Comparison of ENCODE assay signal across 8 mouse cellular contexts in genomic region chr3:152209177-152209966, GRCm38 (mm10). TPM values are rescaled to one million over a fixed set of nuclear protein-coding genes. Genes with fewer than 3 reads are reported as not detected.
DNase-seq lines count a peak whose midpoint lies in the region; ATAC-seq and TF ChIP-seq lines count a peak whose summit lies in the region.

No protein-coding gene starts in this region.

- intact Hi-C loops in gastrocnemius, postnatal 14 days (cut with DNase I; ENCODE audit: low total_unique reads): no loop called here

- H3K9me3 ChIP-seq in E14TG2a.4 (ENCODE audit: low read length): no peaks in the 10 kb centered on the region
- H3K9me3 ChIP-seq in embryonic facial prominence, embryonic 12.5 days: no peaks in the 10 kb centered on the region
- H3K9me3 ChIP-seq in hindbrain, embryonic 12.5 days (replicated peaks): no peaks in the 10 kb centered on the region
- H3K9me3 ChIP-seq in lung, embryonic 14.5 days (ENCODE audit: low read depth, low read length): no peaks in the 10 kb centered on the region

- H3K9ac ChIP-seq in embryonic facial prominence, embryonic 12.5 days: peak overlapping the region; percentile 100
- peak overlapping the region; percentile 100 for H3K9ac ChIP-seq in hindbrain, embryonic 12.5 days
- H3K9ac ChIP-seq in lung, embryonic 14.5 days: peak overlapping the region; percentile 100

- H3K4me1 ChIP-seq in E14TG2a.4 (replicated peaks; ENCODE audit: low read depth, low read length): peaks cover 46% of the 10 kb centered on the region
- peaks cover 19% of the 10 kb centered on the region for H3K4me1 ChIP-seq in embryonic facial prominence, embryonic 12.5 days
- H3K4me1 ChIP-seq in hindbrain, embryonic 12.5 days: peaks cover 27% of the 10 kb centered on the region
- H3K4me1 ChIP-seq in lung, embryonic 14.5 days (ENCODE audit: insufficient read depth): peaks cover 6% of the 10 kb centered on the region; the same call in 1 of the 2 replicates

- peak overlapping the region; percentile 94 for H3K4me3 ChIP-seq in E14TG2a.4 (replicated peaks; ENCODE audit: low read length)
- peak overlapping the region; percentile 99 for H3K4me3 ChIP-seq in embryonic facial prominence, embryonic 12.5 days
- H3K4me3 ChIP-seq in hindbrain, embryonic 12.5 days: peak overlapping the region; percentile 98
- H3K4me3 ChIP-seq in lung, embryonic 14.5 days (ENCODE audit: low read depth, low read length): peak overlapping the region; percentile 99

- H3K27me3 ChIP-seq in E14TG2a.4 (ENCODE audit: insufficient read depth, low read length): no peaks in the 10 kb centered on the region
- no peaks in the 10 kb centered on the region for H3K27me3 ChIP-seq in embryonic facial prominence, embryonic 12.5 days
- no peaks in the 10 kb centered on the region for H3K27me3 ChIP-seq in hindbrain, embryonic 12.5 days
- H3K27me3 ChIP-seq in lung, embryonic 14.5 days (ENCODE audit: insufficient read depth, low read length): no peaks in the 10 kb centered on the region

- 5% methylated on average over 25 of the region's 25 CpGs for WGBS in embryonic facial prominence, embryonic 12.5 days
- WGBS in hindbrain, embryonic 12.5 days: 7% methylated on average over 24 of the region's 25 CpGs
- 2% methylated on average over 25 of the region's 25 CpGs for WGBS in lung, embryonic 14.5 days

- H3K4me2 ChIP-seq in embryonic facial prominence, embryonic 12.5 days (replicated peaks): peak overlapping the region; percentile 96
- peak overlapping the region; percentile 72 for H3K4me2 ChIP-seq in hindbrain, embryonic 12.5 days (replicated peaks)
- peak overlapping the region; percentile 80 for H3K4me2 ChIP-seq in lung, embryonic 14.5 days

- TF ChIP-seq CTCF in E14TG2a.4 (conservative IDR thresholded peaks at IDR 0.05; ENCODE audit: low read length): no peak
- TF ChIP-seq CTCF in lung, embryonic 14.5 days (IDR thresholded peaks at IDR 0.05; ENCODE audit: low read depth): no peak

- peak; percentile 39 for DNase-seq in gastrocnemius, adult 18-20 months (ENCODE audit: low spot score)
- no peak for DNase-seq in gastrocnemius, postnatal 14 days
- peak; percentile 72 for DNase-seq in lung, embryonic 14.5 days
- no peak for DNase-seq in right cerebral cortex, adult 18-20 months

- peaks cover 49% of the 10 kb centered on the region for H3K36me3 ChIP-seq in E14TG2a.4 (ENCODE audit: insufficient read depth, low read length)
- H3K36me3 ChIP-seq in embryonic facial prominence, embryonic 12.5 days: no peaks in the 10 kb centered on the region
- no peaks in the 10 kb centered on the region for H3K36me3 ChIP-seq in hindbrain, embryonic 12.5 days
- H3K36me3 ChIP-seq in lung, embryonic 14.5 days (ENCODE audit: insufficient read depth): peaks cover 5% of the 10 kb centered on the region; the same call in 1 of the 2 replicates

- peak overlapping the region; percentile 99 for H3K27ac ChIP-seq in embryonic facial prominence, embryonic 12.5 days
- H3K27ac ChIP-seq in hindbrain, embryonic 12.5 days: peak overlapping the region; percentile 100
- H3K27ac ChIP-seq in lung, embryonic 14.5 days (ENCODE audit: low read depth): peak overlapping the region; percentile 100

- peak; percentile 39; the same call in 1 of the 2 replicates for ATAC-seq in embryonic facial prominence, embryonic 12.5 days (ENCODE audit: insufficient number of reproducible peaks, insufficient read depth, low FRiP score, low TSS enrichment)
- peak; percentile 53 for ATAC-seq in hindbrain, embryonic 12.5 days (ENCODE audit: low FRiP score)
- ATAC-seq in lung, embryonic 14.5 days (ENCODE audit: insufficient read depth): peak; percentile 42
- peak; percentile 20; the same call in 1 of the 2 replicates for ATAC-seq in neutrophil, adult 5-6 weeks (ENCODE audit: extremely low read depth, insufficient number of reproducible peaks, low FRiP score, poor library complexity, severe bottlenecking)

RNA-seq across cellular contexts. Expression of gene Dnajb4, which starts 0.7 kb away (rescaled TPM):
- total RNA-seq in gastrocnemius, adult 18-20 months (2021): 100 to 1,000 TPM in 1 of 2 experiments, 10 to 100 TPM in 1; 51.5 to 107 TPM
- total RNA-seq in gastrocnemius, postnatal 14 days (2021): 10 to 100 TPM; 45.4 to 48.2 TPM
- 29.4 and 33.0 TPM in 2 replicates for polyA plus RNA-seq in embryonic facial prominence, embryonic 12.5 days (2016; fragmentation: Nextera tagmentation; extraction: Ambion mirVana)
- polyA plus RNA-seq in hindbrain, embryonic 12.5 days (2016; fragmentation: Nextera tagmentation; extraction: Ambion mirVana): 32.3 and 32.9 TPM in 2 replicates
- polyA plus RNA-seq in lung, embryonic 14.5 days (2014; fragmentation: Nextera tagmentation; extraction: Ambion mirVana): 33.7 and 36.8 TPM in 2 replicates
- total RNA-seq in neutrophil, adult 5-6 weeks (2017): 36.0 and 44.2 TPM in 2 replicates

RNA-seq across cellular contexts. Expression of gene Fubp1, which starts 0.8 kb away (rescaled TPM):
- 10 to 100 TPM; 21.6 to 31.6 TPM for total RNA-seq in gastrocnemius, adult 18-20 months (2021)
- 10 to 100 TPM; 31.5 to 35.2 TPM for total RNA-seq in gastrocnemius, postnatal 14 days (2021)
- polyA plus RNA-seq in embryonic facial prominence, embryonic 12.5 days (2016; fragmentation: Nextera tagmentation; extraction: Ambion mirVana): 367 and 370 TPM in 2 replicates
- polyA plus RNA-seq in hindbrain, embryonic 12.5 days (2016; fragmentation: Nextera tagmentation; extraction: Ambion mirVana): 359 and 362 TPM in 2 replicates
- 300 and 305 TPM in 2 replicates for polyA plus RNA-seq in lung, embryonic 14.5 days (2014; fragmentation: Nextera tagmentation; extraction: Ambion mirVana)
- 192 and 208 TPM in 2 replicates for total RNA-seq in neutrophil, adult 5-6 weeks (2017)

RNA-seq across cellular contexts. Expression of gene Gipc2, which starts 43.3 kb away (rescaled TPM):
- total RNA-seq in gastrocnemius, adult 18-20 months (2021): under 1 TPM in 1 of 2 experiments, not detected in 1; 0.55 TPM
- 1 to 10 TPM in 1 of 2 experiments, under 1 TPM in 1; 0.82 to 1.1 TPM for total RNA-seq in gastrocnemius, postnatal 14 days (2021)
- 2.4 and 3.5 TPM in 2 replicates for polyA plus RNA-seq in embryonic facial prominence, embryonic 12.5 days (2016; fragmentation: Nextera tagmentation; extraction: Ambion mirVana)
- polyA plus RNA-seq in hindbrain, embryonic 12.5 days (2016; fragmentation: Nextera tagmentation; extraction: Ambion mirVana): 2.6 and 3.3 TPM in 2 replicates
- 4.3 and 6.8 TPM in 2 replicates for polyA plus RNA-seq in lung, embryonic 14.5 days (2014; fragmentation: Nextera tagmentation; extraction: Ambion mirVana)
- not detected in 2 replicates for total RNA-seq in neutrophil, adult 5-6 weeks (2017)

RNA-seq across cellular contexts. Expression of gene Nexn, which starts 56.8 kb away (rescaled TPM):
- 100 to 1,000 TPM; 443 to 513 TPM for total RNA-seq in gastrocnemius, adult 18-20 months (2021)
- 100 to 1,000 TPM; 323 to 367 TPM for total RNA-seq in gastrocnemius, postnatal 14 days (2021)
- 10.1 and 13.1 TPM in 2 replicates for polyA plus RNA-seq in embryonic facial prominence, embryonic 12.5 days (2016; fragmentation: Nextera tagmentation; extraction: Ambion mirVana)
- 5.4 and 12.0 TPM in 2 replicates for polyA plus RNA-seq in hindbrain, embryonic 12.5 days (2016; fragmentation: Nextera tagmentation; extraction: Ambion mirVana)
- polyA plus RNA-seq in lung, embryonic 14.5 days (2014; fragmentation: Nextera tagmentation; extraction: Ambion mirVana): 72.6 and 80.5 TPM in 2 replicates
- 0.35 TPM in 1 of 2 replicates, not detected in the other for total RNA-seq in neutrophil, adult 5-6 weeks (2017)

Comparison
In these comparisons a context has a peak if more than half of its experiments do, and no peak if none do; other contexts are left out.
1. DNase-seq: peak in gastrocnemius, adult 18-20 months (single experiment) and lung, embryonic 14.5 days (single experiment); none in gastrocnemius, postnatal 14 days (single experiment) and right cerebral cortex, adult 18-20 months (single experiment).
2. Peak in every context shown above with its lines, with median percentiles within 50 percentile points of each other: H3K4me3 ChIP-seq, ATAC-seq, H3K27ac ChIP-seq, H3K4me2 ChIP-seq and H3K9ac ChIP-seq.